Mouse (Mus musculus) forebrain, embryonic 16.5 days (tissue): ENCODE results near the gene Lyrm1. TPM values are rescaled to one million over a fixed set of nuclear protein-coding genes. Genes with fewer than 3 reads are reported as not detected.

Experiments used
- ATAC-seq: fragments of 200-750 bp; cut with Nextera tagmentation; 2 replicates; pipeline ENCODE4 v1.8.0; 2017; ENCODE audit warnings: mild to moderate bottlenecking, moderate library complexity
- H3K27ac ChIP-seq: fragments of 300-500 bp; sonication (generic); 2 replicates; pipeline ENCODE4 v1.5.1; 2014; ENCODE audit warnings: low read length, control low read depth
- H3K27me3 ChIP-seq: fragments of 300-500 bp; sonication (generic); replicated peaks from 2 replicates; pipeline ENCODE4 v1.6.1; 2014; ENCODE audit warnings: low read length; ENCODE audit not compliant: control insufficient read depth, insufficient read depth
- H3K36me3 ChIP-seq: fragments of 300-500 bp; sonication (generic); 2 replicates; pipeline ENCODE4 v1.6.1; 2014; ENCODE audit not compliant: control insufficient read depth, insufficient read depth
- H3K4me1 ChIP-seq: fragments of 300-500 bp; sonication (generic); replicated peaks from 2 replicates; pipeline ENCODE4 v1.6.1; 2014; ENCODE audit warnings: low read length; ENCODE audit not compliant: control insufficient read depth, insufficient read depth
- H3K4me2 ChIP-seq: fragments of 300-500 bp; sonication (generic); 2 replicates; pipeline ENCODE4 v1.6.1; 2014; ENCODE audit warnings: mild to moderate bottlenecking, low read length, control low read depth
- H3K4me3 ChIP-seq: fragments of 300-500 bp; sonication (generic); replicated peaks from 2 replicates; pipeline ENCODE4 v1.5.1; 2014; ENCODE audit warnings: mild to moderate bottlenecking, low read length, control low read depth
- H3K9ac ChIP-seq: fragments of 300-500 bp; sonication (generic); replicated peaks from 2 replicates; pipeline ENCODE4 v1.6.1; 2014; ENCODE audit warnings: low read depth, low read length, control low read depth
- H3K9me3 ChIP-seq: fragments of 300-500 bp; sonication (generic); 2 replicates; pipeline ENCODE4 v1.6.1; 2016; ENCODE audit warnings: low read length; ENCODE audit not compliant: control insufficient read depth
- WGBS: fragments of 180-500 bp; shearing (Covaris S2); extraction: QIAGEN DNeasy Blood & Tissue Kit; methylation state at CpG from one replicate; pipeline ENCODE4 v1.1.7; 2014; 5-methylcytosine and 5-hydroxymethylcytosine counted together
- polyA plus RNA-seq: library from polyadenylated mRNA; unstranded; fragments of >200 nt; fragmentation: Nextera tagmentation; extraction: Ambion mirVana; gene quantifications from 2 replicates; pipeline ENCODE4 v1.2.1, GENCODE M21; 2015

The Lyrm1 gene
- polyA plus RNA-seq, 1 experiment from 2014 or later = 17.8 TPM

GRCm38 (mm10) chr7:119875776-119876440, 19.8 kb upstream of the Lyrm1 start:
- no peaks in the 10 kb centered on the region for H3K4me1 ChIP-seq
- H3K36me3 ChIP-seq = no peaks in the 10 kb centered on the region
- no peak for ATAC-seq
- no peak overlapping the region for H3K27ac ChIP-seq
- no peak overlapping the region for H3K4me3 ChIP-seq
- no peaks in the 10 kb centered on the region for H3K9me3 ChIP-seq
- no peak overlapping the region for H3K4me2 ChIP-seq
- WGBS = 59% methylated on average over 3 of the region's 3 CpGs
- H3K27me3 ChIP-seq = no peaks in the 10 kb centered on the region
- H3K9ac ChIP-seq = no peak overlapping the region

GRCm38 (mm10) chr7:119879171-119879570, 16.5 kb upstream of the Lyrm1 start:
- Histone ChIP-seq H3K9me3 (no peaks in the 10 kb centered on the region), H3K4me1 (no peaks in the 10 kb centered on the region), H3K36me3 (no peaks in the 10 kb centered on the region), H3K4me3 (no peak overlapping the region), H3K27me3 (no peaks in the 10 kb centered on the region), H3K9ac (no peak overlapping the region), H3K27ac (no peak overlapping the region), H3K4me2 (no peak overlapping the region)
- ATAC-seq = no peak
- 96% methylated on average over 4 of the region's 4 CpGs for WGBS

GRCm38 (mm10) chr7:119880345-119880744, 15.3 kb upstream of the Lyrm1 start:
- WGBS = 91% methylated on average over 5 of the region's 5 CpGs

GRCm38 (mm10) chr7:119881229-119881628, 14.4 kb upstream of the Lyrm1 start:
- no peak overlapping the region for H3K27ac ChIP-seq
- H3K9me3 ChIP-seq = no peaks in the 10 kb centered on the region
- no peak overlapping the region for H3K4me2 ChIP-seq
- no peak overlapping the region for H3K4me3 ChIP-seq
- no peaks in the 10 kb centered on the region for H3K4me1 ChIP-seq
- WGBS = 97% methylated on average over 2 of the region's 2 CpGs
- H3K36me3 ChIP-seq = no peaks in the 10 kb centered on the region
- ATAC-seq = no peak
- no peaks in the 10 kb centered on the region for H3K27me3 ChIP-seq
- H3K9ac ChIP-seq = no peak overlapping the region

More at GRCm38 (mm10) chr7:119880345-119880744, 15.3 kb upstream of the Lyrm1 start:
- ATAC-seq = no peak
- Histone ChIP-seq H3K27me3 (no peaks in the 10 kb centered on the region), H3K36me3 (no peaks in the 10 kb centered on the region), H3K9me3 (no peaks in the 10 kb centered on the region), H3K4me2 (no peak overlapping the region), H3K27ac (no peak overlapping the region), H3K9ac (no peak overlapping the region), H3K4me1 (no peaks in the 10 kb centered on the region), H3K4me3 (no peak overlapping the region)

- Histone ChIP-seq H3K4me2 (no peak overlapping the region), H3K9me3 (no peaks in the 10 kb centered on the region), H3K27me3 (no peaks in the 10 kb centered on the region), H3K9ac (no peak overlapping the region), H3K4me1 (peaks cover 7% of the 10 kb centered on the region; the same call in 1 of the 2 replicates), H3K27ac (no peak overlapping the region), H3K4me3 (no peak overlapping the region), H3K36me3 (no peaks in the 10 kb centered on the region)
- 93% methylated on average over 4 of the region's 4 CpGs for WGBS
- ATAC-seq = no peak
Observed at GRCm38 (mm10) chr7:119887887-119888286, 7.8 kb upstream of the Lyrm1 start.

- Histone ChIP-seq H3K27me3 (no peaks in the 10 kb centered on the region), H3K9me3 (no peaks in the 10 kb centered on the region), H3K36me3 (no peaks in the 10 kb centered on the region), H3K4me1 (peaks cover 32% of the 10 kb centered on the region), H3K4me2 (no peak overlapping the region), H3K9ac (no peak overlapping the region), H3K27ac (no peak overlapping the region), H3K4me3 (no peak overlapping the region)
- no peak for ATAC-seq
- WGBS = 92% methylated on average over 1 of the region's 1 CpGs
Observed at GRCm38 (mm10) chr7:119892198-119892597, 3.5 kb upstream of the Lyrm1 start.

GRCm38 (mm10) chr7:119892742-119893141, 2.9 kb upstream of the Lyrm1 start:
- 96% methylated on average over 4 of the region's 4 CpGs for WGBS
- ATAC-seq = no peak
- Histone ChIP-seq H3K9me3 (no peaks in the 10 kb centered on the region), H3K36me3 (no peaks in the 10 kb centered on the region), H3K4me1 (peaks cover 32% of the 10 kb centered on the region), H3K27ac (no peak overlapping the region), H3K4me3 (no peak overlapping the region), H3K27me3 (no peaks in the 10 kb centered on the region), H3K4me2 (no peak overlapping the region), H3K9ac (no peak overlapping the region)

GRCm38 (mm10) chr7:119894818-119895544, 680 bp upstream of the Lyrm1 start:
- Histone ChIP-seq H3K27me3 (no peaks in the 10 kb centered on the region), H3K27ac (peak overlapping the region; percentile 78), H3K9ac (peak overlapping the region; percentile 89), H3K4me3 (peak overlapping the region; percentile 84), H3K4me2 (peak overlapping the region; percentile 81), H3K4me1 (peaks cover 32% of the 10 kb centered on the region), H3K9me3 (no peaks in the 10 kb centered on the region), H3K36me3 (no peaks in the 10 kb centered on the region)
- under 1% methylated on average over 15 of the region's 15 CpGs for WGBS
- peak; percentile 45 for ATAC-seq

- H3K27ac ChIP-seq = no peak overlapping the region
- no peak overlapping the region for H3K9ac ChIP-seq
- no peaks in the 10 kb centered on the region for H3K27me3 ChIP-seq
- H3K36me3 ChIP-seq = no peaks in the 10 kb centered on the region
- no peak overlapping the region for H3K4me3 ChIP-seq
- peaks cover 27% of the 10 kb centered on the region for H3K4me1 ChIP-seq
- WGBS = 91% methylated on average over 8 of the region's 8 CpGs
- H3K9me3 ChIP-seq = no peaks in the 10 kb centered on the region
- no peak for ATAC-seq
- H3K4me2 ChIP-seq = no peak overlapping the region
Observed at GRCm38 (mm10) chr7:119897521-119898109, 2.0 kb downstream of the Lyrm1 start.
